Mouse (Mus musculus) midbrain, embryonic 11.5 days (tissue): ENCODE measurements at regions not wholly inside any gene's neighbourhood (a gene's known extent, or its start where the extent isn't known, plus 50 kb on each side); places are given as distances from the start of the nearest gene placed in this dataset.

Source experiments
- ATAC-seq: fragments of 200-750 bp; cut with Nextera tagmentation; 2 replicates; pipeline ENCODE4 v1.8.0; 2017; ENCODE audit warnings: moderate TSS enrichment, moderate library complexity; ENCODE audit not compliant: low FRiP score
- DNase-seq: peaks from one replicate; pipeline ENCODE4 v3.0.0; 2015; ENCODE audit warnings: low spot score; ENCODE audit errors: missing footprints
- H3K27ac ChIP-seq: fragments of 300-500 bp; sonication (generic); 2 replicates; pipeline ENCODE4 v1.5.1; 2014; ENCODE audit warnings: low read depth, low read length
- H3K27me3 ChIP-seq: fragments of 300-500 bp; sonication (generic); 2 replicates; pipeline ENCODE4 v1.6.1; 2014; ENCODE audit warnings: mild to moderate bottlenecking, low read length, moderate library complexity, mixed read lengths; ENCODE audit not compliant: control insufficient read depth, insufficient read depth
- H3K36me3 ChIP-seq: fragments of 300-500 bp; sonication (generic); 2 replicates; pipeline ENCODE4 v1.6.1; 2014; ENCODE audit warnings: mild to moderate bottlenecking, low read length, moderate library complexity, mixed read lengths; ENCODE audit not compliant: control insufficient read depth, insufficient read depth
- H3K4me1 ChIP-seq: fragments of 300-500 bp; sonication (generic); 2 replicates; pipeline ENCODE4 v1.6.1; 2014; ENCODE audit warnings: low read length; ENCODE audit not compliant: control insufficient read depth, insufficient read depth
- H3K4me2 ChIP-seq: fragments of 300-500 bp; sonication (generic); 2 replicates; pipeline ENCODE4 v1.6.1; 2014; ENCODE audit warnings: mild to moderate bottlenecking, moderate library complexity
- H3K4me3 ChIP-seq: fragments of 300-500 bp; sonication (generic); 2 replicates; pipeline ENCODE4 v1.5.1; 2014; ENCODE audit warnings: low read depth, low read length
- H3K9ac ChIP-seq: fragments of 300-500 bp; sonication (generic); 2 replicates; pipeline ENCODE4 v1.6.1; 2014; ENCODE audit warnings: low read length
- H3K9me3 ChIP-seq: fragments of 300-500 bp; sonication (generic); 2 replicates; pipeline ENCODE4 v1.6.1; 2016; ENCODE audit warnings: low read length; ENCODE audit not compliant: control insufficient read depth
- WGBS: fragments of 180-500 bp; shearing (Covaris S2); extraction: QIAGEN DNeasy Blood & Tissue Kit; methylation state at CpG from one replicate; pipeline ENCODE4 v1.1.7; 2014; 5-methylcytosine and 5-hydroxymethylcytosine counted together

DNA sequence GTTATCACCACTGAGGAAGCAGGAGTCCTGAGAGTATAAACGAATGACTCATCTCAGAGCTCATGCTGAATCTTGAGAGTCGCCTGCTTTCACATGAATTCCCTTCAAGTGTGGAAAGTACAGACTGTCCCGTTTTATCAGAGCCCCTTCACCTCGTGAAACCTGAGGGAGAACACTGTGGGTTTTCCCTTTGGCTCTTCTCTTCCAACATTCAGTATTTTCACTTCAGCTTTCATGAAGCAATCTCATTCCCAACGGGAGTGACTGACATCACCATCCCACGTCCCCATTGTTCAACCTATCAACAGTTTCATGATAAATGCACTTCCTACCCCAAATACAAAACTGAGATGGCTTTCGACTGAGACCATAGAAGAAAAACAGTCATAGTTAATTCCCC lies 2521.3 kb upstream of the Gm7489 start:
- DNase-seq (no peak), ATAC-seq (no peak)
- H3K9ac ChIP-seq = no peak overlapping the region
- no peaks in the 10 kb centered on the region for H3K9me3 ChIP-seq
- no peak overlapping the region for H3K27ac ChIP-seq
- no peak overlapping the region for H3K4me2 ChIP-seq
- H3K4me3 ChIP-seq = no peak overlapping the region
- no peaks in the 10 kb centered on the region for H3K36me3 ChIP-seq
- no peaks in the 10 kb centered on the region for H3K27me3 ChIP-seq
- 82% methylated on average over 7 of the region's 7 CpGs for WGBS
- no peaks in the 10 kb centered on the region for H3K4me1 ChIP-seq

DNA sequence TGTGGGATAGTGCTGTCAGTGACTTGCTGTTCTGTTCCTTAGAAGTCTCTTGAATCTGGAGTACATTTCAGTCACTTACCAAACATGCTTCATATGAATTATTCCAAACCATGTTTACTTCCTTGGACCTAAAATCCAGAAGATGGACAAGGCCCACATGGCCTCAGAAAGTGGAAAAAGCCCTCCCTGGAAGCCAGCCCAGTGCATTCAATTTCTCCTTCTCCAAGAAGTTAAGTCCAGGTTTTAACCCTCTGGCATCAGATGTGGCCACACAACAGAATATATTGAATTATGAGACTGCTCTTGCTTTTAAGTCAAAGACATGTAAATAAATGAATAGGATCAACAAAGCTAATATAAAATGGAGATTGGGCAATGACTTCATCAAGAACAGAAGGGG lies 2513.5 kb upstream of the Gm7489 start:
- no peak for DNase-seq
- Histone ChIP-seq H3K27me3 (no peaks in the 10 kb centered on the region), H3K4me3 (no peak overlapping the region), H3K36me3 (no peaks in the 10 kb centered on the region), H3K27ac (no peak overlapping the region), H3K4me1 (no peaks in the 10 kb centered on the region), H3K9ac (no peak overlapping the region), H3K4me2 (no peak overlapping the region), H3K9me3 (no peaks in the 10 kb centered on the region)
- ATAC-seq = no peak

DNA sequence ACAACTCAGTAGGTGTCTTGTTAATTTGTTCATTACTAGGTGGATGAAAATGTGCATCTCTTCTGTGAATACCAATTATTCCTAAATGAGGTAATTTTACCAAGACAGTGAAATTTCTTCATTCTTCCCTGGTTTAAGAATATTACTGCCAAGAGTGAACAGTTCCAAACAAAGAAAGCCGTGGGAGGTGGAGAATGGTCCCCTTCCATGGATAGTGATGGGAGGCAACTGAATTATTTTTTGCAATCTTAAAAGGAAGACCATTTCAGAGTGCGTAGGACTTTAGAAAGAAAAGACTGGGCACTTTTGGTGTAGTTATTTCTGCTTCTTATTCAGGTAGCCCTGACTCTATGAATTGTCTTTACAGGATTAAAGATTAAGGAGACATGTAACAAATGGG lies 2494.3 kb upstream of the Gm7489 start:
- no peak for ATAC-seq
- 85% methylated on average over 2 of the region's 2 CpGs for WGBS

DNA sequence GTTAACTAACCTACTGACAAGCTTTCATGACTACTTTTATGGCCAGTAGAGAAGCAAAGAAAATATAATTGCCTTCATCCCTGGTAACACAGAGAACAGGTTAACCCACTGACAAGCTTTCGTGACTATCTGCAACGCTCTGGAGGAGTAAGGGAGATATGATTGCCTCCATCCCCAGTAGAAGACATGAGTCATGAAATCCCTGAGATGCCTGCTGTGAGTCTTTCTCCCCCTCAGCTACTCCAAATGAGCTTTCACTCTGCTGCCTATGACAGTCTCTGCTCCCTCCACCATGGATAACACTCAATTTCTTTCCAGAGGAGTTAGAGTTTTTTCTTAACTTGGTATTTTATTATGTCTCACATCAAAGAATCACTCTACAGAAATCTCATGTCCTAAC lies 2493.4 kb upstream of the Gm7489 start:
- H3K4me1 ChIP-seq = no peaks in the 10 kb centered on the region
- 91% methylated on average over 2 of the region's 2 CpGs for WGBS

More for the DNA sequence above, 2494.3 kb upstream of the Gm7489 start:
- no peak overlapping the region for H3K4me3 ChIP-seq
- H3K4me2 ChIP-seq = no peak overlapping the region
- no peaks in the 10 kb centered on the region for H3K9me3 ChIP-seq
- no peak for DNase-seq
- no peaks in the 10 kb centered on the region for H3K4me1 ChIP-seq
- H3K27me3 ChIP-seq = no peaks in the 10 kb centered on the region
- no peaks in the 10 kb centered on the region for H3K36me3 ChIP-seq
- H3K9ac ChIP-seq = no peak overlapping the region
- H3K27ac ChIP-seq = no peak overlapping the region

DNA sequence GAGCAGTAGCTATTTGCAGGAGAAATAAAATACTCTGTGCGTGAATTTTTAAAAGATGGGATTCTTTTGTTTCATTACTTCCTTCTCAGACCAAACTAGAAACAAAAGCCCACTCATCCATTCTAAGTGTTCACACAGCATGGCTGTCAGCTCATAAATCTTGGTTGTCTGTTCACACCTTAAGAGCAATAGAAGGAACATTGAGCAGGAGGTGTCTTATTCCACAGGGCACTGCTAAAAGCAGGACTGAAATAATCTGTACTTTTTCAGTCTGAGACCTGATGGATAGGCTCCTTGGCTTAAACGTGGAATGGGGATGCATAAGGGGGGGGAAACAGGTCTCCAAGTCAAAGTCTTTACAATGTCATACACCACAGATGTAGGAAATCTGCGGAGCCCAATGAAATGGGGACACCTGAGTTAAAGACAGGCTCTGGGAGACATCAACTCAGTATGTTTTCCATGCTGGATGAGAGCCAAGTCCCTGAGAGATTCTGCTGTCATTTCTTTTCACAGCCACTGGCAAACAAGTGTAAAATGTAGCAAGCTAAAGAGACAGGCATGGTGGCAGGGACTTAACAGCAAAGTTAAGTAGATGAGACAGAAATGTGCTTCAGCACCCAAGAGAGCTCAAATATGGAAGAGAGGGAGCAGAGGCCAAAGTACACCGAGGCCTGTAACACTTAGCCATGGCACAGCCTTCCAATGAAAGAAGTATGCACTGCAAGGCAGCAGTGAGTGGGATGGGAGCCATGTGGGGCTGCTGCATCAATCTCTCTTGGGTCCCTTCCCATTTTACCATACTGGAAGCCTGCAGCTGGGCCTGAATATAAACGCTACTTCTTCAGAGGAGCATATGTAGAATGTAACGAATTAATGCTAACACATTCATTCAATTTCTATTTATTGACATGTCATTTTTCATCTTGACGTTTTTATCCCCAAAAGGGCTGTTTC lies 2492.0 kb upstream of the Gm7489 start:
- DNase-seq (no peak), ATAC-seq (no peak)
- H3K9me3 ChIP-seq = no peaks in the 10 kb centered on the region
- H3K4me1 ChIP-seq = no peaks in the 10 kb centered on the region
- no peak overlapping the region for H3K4me2 ChIP-seq
- H3K36me3 ChIP-seq = no peaks in the 10 kb centered on the region
- no peak overlapping the region for H3K27ac ChIP-seq
- H3K27me3 ChIP-seq = no peaks in the 10 kb centered on the region
- H3K4me3 ChIP-seq = no peak overlapping the region
- WGBS = 86% methylated on average over 7 of the region's 7 CpGs
- no peak overlapping the region for H3K9ac ChIP-seq

More for the DNA sequence above, 2493.4 kb upstream of the Gm7489 start:
- H3K36me3 ChIP-seq = no peaks in the 10 kb centered on the region
- H3K9ac ChIP-seq = no peak overlapping the region
- no peak for DNase-seq
- no peak overlapping the region for H3K4me3 ChIP-seq
- H3K27me3 ChIP-seq = no peaks in the 10 kb centered on the region
- no peak for ATAC-seq
- no peaks in the 10 kb centered on the region for H3K9me3 ChIP-seq
- H3K27ac ChIP-seq = no peak overlapping the region
- no peak overlapping the region for H3K4me2 ChIP-seq

DNA sequence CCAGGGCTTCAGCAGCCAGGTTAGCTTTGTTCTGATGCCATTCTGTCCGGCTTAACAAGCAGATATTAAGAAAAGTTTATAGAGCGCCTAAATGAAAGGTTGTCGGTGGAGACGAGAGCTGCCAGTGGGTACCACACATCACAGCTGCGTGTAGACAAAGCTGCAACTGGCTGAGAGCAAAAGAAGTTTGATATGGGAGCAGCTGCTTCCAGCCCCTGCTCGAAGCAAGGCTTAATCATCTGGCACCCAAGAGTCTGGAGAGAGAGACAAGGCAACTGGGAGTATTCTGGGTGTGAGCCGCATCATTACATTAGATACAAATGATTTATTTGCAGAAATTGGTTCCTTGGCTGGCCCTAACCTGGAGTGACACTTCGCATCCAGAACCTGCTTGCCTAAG lies 2488.7 kb upstream of the Gm7489 start:
- H3K9ac ChIP-seq = no peak overlapping the region
- H3K9me3 ChIP-seq = no peaks in the 10 kb centered on the region
- WGBS = 63% methylated on average over 8 of the region's 8 CpGs
- DNase-seq = no peak
- no peak overlapping the region for H3K27ac ChIP-seq
- H3K27me3 ChIP-seq = no peaks in the 10 kb centered on the region
- no peak overlapping the region for H3K4me3 ChIP-seq
- H3K4me2 ChIP-seq = no peak overlapping the region
- ATAC-seq = no peak
- H3K36me3 ChIP-seq = no peaks in the 10 kb centered on the region
- no peaks in the 10 kb centered on the region for H3K4me1 ChIP-seq

DNA sequence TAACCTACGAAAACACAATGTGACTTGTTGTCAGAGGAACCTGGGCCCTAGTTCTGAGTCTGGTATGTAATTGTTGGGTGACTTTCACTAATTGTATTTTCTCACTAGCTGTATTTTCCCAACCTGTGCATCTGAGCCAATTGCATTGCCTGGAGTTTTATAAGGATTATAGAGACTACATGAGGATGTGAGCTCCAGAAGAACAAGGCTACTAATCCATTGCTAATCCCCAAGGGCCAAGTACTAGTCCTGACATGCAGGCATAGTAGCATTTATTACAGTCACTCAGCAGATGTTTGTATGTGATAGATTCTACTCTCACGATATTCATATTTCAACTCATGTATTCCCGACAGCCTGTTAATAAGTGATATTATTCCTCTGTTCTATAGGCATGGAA lies 2481.1 kb upstream of the Gm7489 start:
- Histone ChIP-seq H3K9me3 (no peaks in the 10 kb centered on the region), H3K4me2 (no peak overlapping the region), H3K9ac (no peak overlapping the region), H3K4me1 (no peaks in the 10 kb centered on the region), H3K27ac (no peak overlapping the region), H3K36me3 (no peaks in the 10 kb centered on the region), H3K27me3 (no peaks in the 10 kb centered on the region), H3K4me3 (no peak overlapping the region)
- DNase-seq (no peak), ATAC-seq (no peak)
- WGBS = 96% methylated on average over 3 of the region's 3 CpGs

DNA sequence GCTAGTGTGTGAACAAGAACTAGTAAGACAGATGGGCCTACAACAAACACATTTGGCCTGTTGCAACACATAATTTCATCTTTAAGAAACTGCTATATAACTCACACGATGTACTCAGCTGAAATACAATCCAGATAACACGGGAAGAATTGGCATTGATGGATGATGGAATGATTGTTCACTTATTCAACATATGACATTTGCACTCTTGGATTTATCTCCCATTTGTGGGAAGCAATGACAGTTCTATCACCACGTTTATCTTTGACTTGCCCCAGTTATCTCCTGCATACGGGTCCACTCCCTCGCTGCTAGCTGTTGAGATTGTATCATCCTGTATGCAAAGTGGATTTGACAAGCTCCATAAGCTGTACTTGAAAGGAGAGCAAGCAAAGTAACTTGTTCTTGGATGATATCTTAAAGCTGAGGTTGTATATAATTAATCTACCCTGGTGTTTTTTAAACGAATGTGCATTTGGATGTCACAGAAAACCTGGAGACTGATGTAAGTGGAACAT lies 2474.9 kb upstream of the Gm7489 start:
- H3K36me3 ChIP-seq = no peaks in the 10 kb centered on the region
- H3K9me3 ChIP-seq = no peaks in the 10 kb centered on the region
- WGBS = 87% methylated on average over 6 of the region's 6 CpGs
- no peaks in the 10 kb centered on the region for H3K4me1 ChIP-seq
- H3K4me3 ChIP-seq = no peak overlapping the region
- H3K4me2 ChIP-seq = no peak overlapping the region
- H3K27me3 ChIP-seq = no peaks in the 10 kb centered on the region
- DNase-seq = no peak
- no peak overlapping the region for H3K27ac ChIP-seq
- ATAC-seq = no peak
- no peak overlapping the region for H3K9ac ChIP-seq

DNA sequence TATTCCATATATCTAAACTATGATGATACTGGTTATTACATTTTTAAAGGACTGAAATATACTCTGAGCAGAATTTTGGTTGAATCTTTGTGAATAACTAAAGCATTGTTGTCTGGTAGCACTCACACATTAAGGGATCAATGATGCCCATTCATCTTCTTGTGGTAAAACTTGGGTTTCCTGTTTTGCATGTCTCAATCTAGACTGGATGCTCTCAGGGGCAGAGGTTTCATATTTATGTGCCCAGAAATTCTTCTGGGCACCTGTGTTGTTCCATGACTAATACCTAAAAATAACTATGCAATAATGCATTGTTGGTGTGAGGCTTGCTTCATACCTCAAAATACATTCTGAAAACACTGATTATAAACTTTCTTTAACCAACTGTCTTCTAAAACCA lies 2472.7 kb upstream of the Gm7489 start:
- DNase-seq (no peak), ATAC-seq (no peak)
- Histone ChIP-seq H3K4me3 (no peak overlapping the region), H3K27ac (no peak overlapping the region), H3K9ac (no peak overlapping the region), H3K27me3 (no peaks in the 10 kb centered on the region), H3K36me3 (no peaks in the 10 kb centered on the region), H3K4me2 (no peak overlapping the region), H3K9me3 (no peaks in the 10 kb centered on the region), H3K4me1 (no peaks in the 10 kb centered on the region)
